8 mouse cellular contexts compared by ENCODE assay signal in genomic region chr14:62003013-62003781, GRCm38 (mm10).
DNase-seq lines count a peak whose midpoint lies in the region; ATAC-seq and TF ChIP-seq lines count a peak whose summit lies in the region.

No protein-coding gene starts in this region.

- no peaks in the 10 kb centered on the region for H3K36me3 ChIP-seq in forebrain, postnatal 0 days (ENCODE audit: insufficient read depth)
- no peaks in the 10 kb centered on the region for H3K36me3 ChIP-seq in lung, postnatal 0 days (ENCODE audit: insufficient read depth, low read length)
- H3K36me3 ChIP-seq in liver, embryonic 11.5 days (ENCODE audit: control insufficient read depth, insufficient read depth, low read length), result no peaks in the 10 kb centered on the region

- 13% methylated on average over 16 of the region's 16 CpGs for WGBS in cerebellum, adult 2 months
- 8% methylated on average over 16 of the region's 16 CpGs for WGBS in forebrain, postnatal 0 days
- WGBS in lung, postnatal 0 days, result 54% methylated on average over 16 of the region's 16 CpGs
- WGBS in liver, embryonic 11.5 days, result 74% methylated on average over 16 of the region's 16 CpGs

- H3K9ac ChIP-seq in forebrain, postnatal 0 days, result no peak overlapping the region
- H3K9ac ChIP-seq in lung, postnatal 0 days (replicated peaks; ENCODE audit: low read depth), result no peak overlapping the region
- no peak overlapping the region for H3K9ac ChIP-seq in liver, embryonic 11.5 days (ENCODE audit: low read depth, low read length)

- no peaks in the 10 kb centered on the region for H3K4me1 ChIP-seq in cerebellum, adult 2 months (ENCODE audit: control insufficient read depth, insufficient read depth, low read length)
- H3K4me1 ChIP-seq in forebrain, postnatal 0 days (ENCODE audit: insufficient read depth), result peaks cover 12% of the 10 kb centered on the region; the same call in 1 of the 2 replicates
- no peaks in the 10 kb centered on the region for H3K4me1 ChIP-seq in lung, postnatal 0 days (ENCODE audit: insufficient read depth, low read depth, low read length)
- H3K4me1 ChIP-seq in liver, embryonic 11.5 days (replicated peaks; ENCODE audit: control insufficient read depth, insufficient read depth, low read length), result no peaks in the 10 kb centered on the region

- H3K27ac ChIP-seq in cerebellum, adult 2 months (ENCODE audit: insufficient read depth, low read length), result no peak overlapping the region
- H3K27ac ChIP-seq in forebrain, postnatal 0 days (ENCODE audit: low read depth, low read length), result 0 out of 2 replicates have a peak overlapping the region, but pooled peaks have one; percentile 35
- H3K27ac ChIP-seq in lung, postnatal 0 days (ENCODE audit: low read length), result no peak overlapping the region
- no peak overlapping the region for H3K27ac ChIP-seq in liver, embryonic 11.5 days (ENCODE audit: low read depth, low read length)

- peak overlapping the region; percentile 33 for H3K4me2 ChIP-seq in forebrain, postnatal 0 days (ENCODE audit: low read depth)
- H3K4me2 ChIP-seq in lung, postnatal 0 days (replicated peaks; ENCODE audit: low read depth, low read length), result no peak overlapping the region
- H3K4me2 ChIP-seq in liver, embryonic 11.5 days, result no peak overlapping the region

- H3K9me3 ChIP-seq in forebrain, postnatal 0 days (ENCODE audit: low read length), result no peaks in the 10 kb centered on the region
- H3K9me3 ChIP-seq in lung, postnatal 0 days (ENCODE audit: low read length), result no peaks in the 10 kb centered on the region
- no peaks in the 10 kb centered on the region for H3K9me3 ChIP-seq in liver, embryonic 11.5 days (ENCODE audit: control insufficient read depth, low read length)

- H3K4me3 ChIP-seq in cerebellum, adult 2 months (replicated peaks; ENCODE audit: insufficient read depth, low read depth, low read length), result no peak overlapping the region
- H3K4me3 ChIP-seq in forebrain, postnatal 0 days (ENCODE audit: low read depth, low read length), result no peak overlapping the region
- H3K4me3 ChIP-seq in lung, postnatal 0 days (ENCODE audit: low read depth, low read length), result no peak overlapping the region
- H3K4me3 ChIP-seq in liver, embryonic 11.5 days (ENCODE audit: low read depth, low read length), result no peak overlapping the region

- TF ChIP-seq CTCF in cerebellum, adult 2 months (IDR thresholded peaks at IDR 0.05; ENCODE audit: borderline replicate concordance, insufficient read depth, low read depth, low read length), result no peak
- TF ChIP-seq CTCF in forebrain, postnatal 0 days (IDR thresholded peaks at IDR 0.05; ENCODE audit: low read depth), result no peak
- TF ChIP-seq CTCF in lung, postnatal 0 days (IDR thresholded peaks at IDR 0.05), result no peak

- ATAC-seq in forebrain, postnatal 0 days, result peak; percentile 51
- no peak for ATAC-seq in lung, postnatal 0 days
- ATAC-seq in liver, embryonic 11.5 days (replicated peaks; ENCODE audit: low FRiP score), result no peak

- no peaks in the 10 kb centered on the region for H3K27me3 ChIP-seq in cerebellum, adult 2 months (ENCODE audit: control insufficient read depth, insufficient read depth, low read length)
- H3K27me3 ChIP-seq in forebrain, postnatal 0 days (ENCODE audit: insufficient read depth, low read length), result no peaks in the 10 kb centered on the region
- H3K27me3 ChIP-seq in lung, postnatal 0 days (replicated peaks; ENCODE audit: insufficient read depth, low read length), result no peaks in the 10 kb centered on the region
- no peaks in the 10 kb centered on the region for H3K27me3 ChIP-seq in liver, embryonic 11.5 days (replicated peaks; ENCODE audit: control insufficient read depth, insufficient read depth, low read length)

- TF ChIP-seq EP300 in lung, postnatal 0 days (IDR thresholded peaks at IDR 0.05), result no peak

- TF ChIP-seq POLR2A in cerebellum, adult 2 months (IDR thresholded peaks at IDR 0.05; ENCODE audit: borderline replicate concordance, insufficient read depth, low read length), result no peak

- DNase-seq in MN1 (ENCODE audit: low spot score) (peak; percentile 33), liver (no peak)
- peak; percentile 17 for DNase-seq in cerebellum, adult 2 months
- DNase-seq in forebrain, postnatal 0 days, result peak; percentile 68
- DNase-seq in layer of hippocampus, adult 18-20 months (ENCODE audit: low spot score in 2 of 2), result peak; percentile 5 to 69
- peak; percentile 33 for DNase-seq in lung, postnatal 0 days (ENCODE audit: low spot score)
- peak; percentile 66 to 70 for DNase-seq in right cerebral cortex, postnatal 10 days (ENCODE audit: low spot score in 2 of 2)
- no peak for DNase-seq in liver, embryonic 11.5 days (ENCODE audit: low spot score)

Comparison
In these comparisons a context has a peak if more than half of its experiments do, and no peak if none do; other contexts are left out.
1. DNase-seq: peak in MN1 (single experiment), cerebellum, adult 2 months (2 of 2), forebrain, postnatal 0 days (single experiment), layer of hippocampus, adult 18-20 months (2 of 2), lung, postnatal 0 days (single experiment) and right cerebral cortex, postnatal 10 days (2 of 2); none in liver (single experiment) and liver, embryonic 11.5 days (single experiment).